9 mouse cellular contexts compared by ENCODE assay signal in genomic region chr4:109759031-109759430, GRCm38 (mm10).
DNase-seq lines count a peak whose midpoint lies in the region; ATAC-seq and TF ChIP-seq lines count a peak whose summit lies in the region.
"Had no signal": no experiment of that assay in that cellular context is flagged by ENCODE, and none has a peak within 500 bp of the region (broad histone marks: within the 10 kb centered on the region; RNA-seq: fewer than 3 reads in every experiment).

No protein-coding gene starts in this region.

- no peak for ATAC-seq in liver, embryonic 11.5 days (replicated peaks; ENCODE audit: low FRiP score)

- WGBS in liver, adult 2 months, result 34% methylated on average over 2 of the region's 2 CpGs
- 41% methylated on average over 2 of the region's 2 CpGs for WGBS in liver, embryonic 11.5 days

- no peaks in the 10 kb centered on the region for H3K27me3 ChIP-seq in liver, adult 2 months (ENCODE audit: control insufficient read depth, insufficient read depth, low read length)
- no peaks in the 10 kb centered on the region for H3K27me3 ChIP-seq in liver, embryonic 11.5 days (replicated peaks; ENCODE audit: control insufficient read depth, insufficient read depth, low read length)
- H3K27me3 ChIP-seq: heart, embryonic 15.5 days had no signal

- TF ChIP-seq CTCF in liver, adult 2 months (IDR thresholded peaks at IDR 0.05; ENCODE audit: low read depth, low read length), result peak; percentile 59

- peaks cover 5% of the 10 kb centered on the region for H3K4me1 ChIP-seq in liver, adult 2 months (ENCODE audit: control insufficient read depth, insufficient read depth, low read length)
- H3K4me1 ChIP-seq in liver, embryonic 11.5 days (replicated peaks; ENCODE audit: control insufficient read depth, insufficient read depth, low read length), result no peaks in the 10 kb centered on the region
- H3K4me1 ChIP-seq: heart, embryonic 15.5 days had no signal

- TF ChIP-seq POLR2A in liver, adult 2 months (IDR thresholded peaks at IDR 0.05; ENCODE audit: extremely low read depth, insufficient read depth, low read length), result no peak

- H3K9ac ChIP-seq in liver, adult 2 months (ENCODE audit: low read depth, low read length), result no peak overlapping the region
- H3K9ac ChIP-seq in liver, embryonic 11.5 days (ENCODE audit: low read depth, low read length), result no peak overlapping the region
- H3K9ac ChIP-seq: heart, embryonic 15.5 days had no signal

- H3K36me3 ChIP-seq in liver, adult 2 months (ENCODE audit: control insufficient read depth, insufficient read depth, low read length), result no peaks in the 10 kb centered on the region
- H3K36me3 ChIP-seq in liver, embryonic 11.5 days (ENCODE audit: control insufficient read depth, insufficient read depth, low read length), result no peaks in the 10 kb centered on the region
- H3K36me3 ChIP-seq: heart, embryonic 15.5 days had no signal

- no peaks in the 10 kb centered on the region for H3K9me3 ChIP-seq in liver, embryonic 11.5 days (ENCODE audit: control insufficient read depth, low read length)
- H3K9me3 ChIP-seq: heart, embryonic 15.5 days had no signal

- no peak overlapping the region for H3K4me3 ChIP-seq in liver, adult 2 months (ENCODE audit: insufficient read depth, low read depth, low read length)
- H3K4me3 ChIP-seq in liver, embryonic 11.5 days (ENCODE audit: low read depth, low read length), result no peak overlapping the region
- H3K4me3 ChIP-seq: heart, embryonic 15.5 days had no signal

- no peak overlapping the region for H3K4me2 ChIP-seq in liver, embryonic 11.5 days
- H3K4me2 ChIP-seq: heart, embryonic 15.5 days had no signal

- no peak overlapping the region for H3K27ac ChIP-seq in liver, adult 2 months (replicated peaks; ENCODE audit: insufficient read depth, low read depth, low read length)
- H3K27ac ChIP-seq in liver, embryonic 11.5 days (ENCODE audit: low read depth, low read length), result no peak overlapping the region
- H3K27ac ChIP-seq: heart, embryonic 15.5 days had no signal

- no peaks in the 10 kb centered on the region for H3K79me2 ChIP-seq in liver, adult 2 months (ENCODE audit: control insufficient read depth, insufficient read depth, low read length)

- DNase-seq in embryo, embryonic 10 days (ENCODE audit: low spot score), result peak; percentile 71
- DNase-seq in embryo, embryonic 9.5 days (ENCODE audit: extremely low spot score), result no peak
- DNase-seq in liver, adult 2 months (ENCODE audit: extremely low read depth, low read depth, low spot score), result peak; percentile 43
- DNase-seq in liver, embryonic 11.5 days (ENCODE audit: low spot score), result no peak
- DNase-seq in ES-CJ7 (ENCODE audit: low read depth, low spot score), result peak; percentile 27
- DNase-seq in forelimb bud, embryonic 11.5 days (ENCODE audit: low read depth, low spot score), result peak; percentile 41
- peak; percentile 71 for DNase-seq in lung, postnatal 36 days
- no peak for DNase-seq in ovary, postnatal 36 days (ENCODE audit: low spot score)

Comparison
In these comparisons a context has a peak if more than half of its experiments do, and no peak if none do; other contexts are left out.
1. DNase-seq: peak in embryo, embryonic 10 days (single experiment), liver, adult 2 months (single experiment), ES-CJ7 (single experiment), forelimb bud, embryonic 11.5 days (single experiment) and lung, postnatal 36 days (single experiment); none in embryo, embryonic 9.5 days (single experiment), liver, embryonic 11.5 days (single experiment) and ovary, postnatal 36 days (single experiment).